Mouse (Mus musculus): ENCODE results near the gene Atp5e.

DNA sequence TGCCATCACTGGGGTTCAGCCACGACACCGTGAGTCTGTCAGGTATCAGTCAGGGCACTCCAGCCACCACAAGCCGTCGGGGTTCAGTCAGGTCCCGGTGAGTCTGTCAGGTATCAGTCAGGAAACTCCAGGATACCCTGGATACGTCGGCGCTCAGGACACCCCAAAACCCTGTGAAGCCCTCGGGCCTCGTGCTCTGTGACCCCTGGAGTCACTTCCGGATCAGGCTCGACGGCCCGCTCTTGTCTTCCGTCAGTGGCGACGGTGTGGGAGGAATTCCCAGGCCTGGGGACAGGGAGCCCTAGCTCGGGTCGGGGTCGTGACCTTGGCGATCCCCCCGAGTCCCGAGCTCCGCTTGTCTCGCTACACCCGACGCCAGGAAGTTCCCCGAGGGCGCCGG lies 8.5 kb upstream of the Atp5e start:
- TF ChIP-seq CTCF (IDR thresholded peaks at IDR 0.05; ENCODE audit: control insufficient read depth, insufficient read depth, low read length) (no peak), POLR2A (IDR thresholded peaks at IDR 0.05; ENCODE audit: borderline replicate concordance, control insufficient read depth, low read depth, low read length) (no peak)

Measured in bone marrow, adult 2 months (tissue).